Mouse (Mus musculus) MEL (cell line): Measurements from ENCODE around the gene Rab5b. TPM values are rescaled to one million over a fixed set of nuclear protein-coding genes. Genes with fewer than 3 reads are reported as not detected.

ENCODE experiments used
- DNase-seq: peaks from one replicate; pipeline ENCODE4 v3.0.0; 2011; ENCODE audit warnings: low read depth, low spot score
- H3K27ac ChIP-seq: 2 replicates; pipeline ENCODE4 v1.5.1; 2012; ENCODE audit warnings: low read depth, mild to moderate bottlenecking, control low read depth, low read length, moderate library complexity; ENCODE audit not compliant: control insufficient read depth
- H3K27me3 ChIP-seq, 2 experiments: fragments of 150-350 bp in 1 of 2; sonication (generic) in 1 of 2; 2 replicates each; pipeline ENCODE4 v1.6.1; 2012; ENCODE audit warnings: low read length in 2 of 2, mild to moderate bottlenecking in 2 of 2, improper control_type of control experiment in 1 of 2, moderate library complexity in 1 of 2; ENCODE audit not compliant: insufficient read depth in 2 of 2, control insufficient read depth in 1 of 2
- H3K36me3 ChIP-seq, 2 experiments: 2 replicates each; pipeline ENCODE4 v1.6.1; 2012 to 2014; ENCODE audit warnings: low read length in 2 of 2, improper control_type of control experiment in 1 of 2, inconsistent platforms in 1 of 2, mild to moderate bottlenecking in 1 of 2; ENCODE audit not compliant: insufficient read depth in 2 of 2, control insufficient read depth in 1 of 2
- H3K4me1 ChIP-seq, 2 experiments: fragments of 150-350 bp in 1 of 2; sonication (generic) in 1 of 2; 2 replicates each; pipeline ENCODE4 v1.6.1; 2012; ENCODE audit warnings: low read length in 2 of 2, improper control_type of control experiment in 1 of 2, mild to moderate bottlenecking in 1 of 2; ENCODE audit not compliant: insufficient read depth in 2 of 2, control insufficient read depth in 1 of 2
- H3K4me3 ChIP-seq, 2 experiments: fragments of 150-350 bp in 1 of 2; sonication (generic) in 1 of 2; 2 replicates each; pipeline ENCODE4 v1.5.1; 2012; ENCODE audit warnings: low read depth in 2 of 2, low read length in 2 of 2, mild to moderate bottlenecking in 2 of 2, moderate library complexity in 2 of 2, control low read depth in 1 of 2, improper control_type of control experiment in 1 of 2; ENCODE audit not compliant: control insufficient read depth in 1 of 2, insufficient read depth in 1 of 2
- H3K79me2 ChIP-seq: 2 replicates; pipeline ENCODE4 v1.6.1; 2012; ENCODE audit warnings: mild to moderate bottlenecking, low read length, moderate library complexity; ENCODE audit not compliant: control insufficient read depth, poor library complexity, insufficient read depth
- H3K9ac ChIP-seq: 2 replicates; pipeline ENCODE4 v1.6.1; 2012; ENCODE audit warnings: low read depth, mild to moderate bottlenecking, control low read depth, low read length, moderate library complexity; ENCODE audit not compliant: control insufficient read depth, poor library complexity, severe bottlenecking
- H3K9me3 ChIP-seq: fragments of 150-350 bp; sonication (generic); replicated peaks from 2 replicates; pipeline ENCODE4 v1.6.1; 2012; ENCODE audit warnings: mild to moderate bottlenecking, low read length, improper control_type of control experiment, moderate library complexity; ENCODE audit not compliant: insufficient read depth
- CTCF ChIP-seq, 3 experiments: IDR thresholded peaks in 2 of 3; conservative IDR thresholded peaks in 1 of 3; 2 replicates each; pipeline ENCODE4 v1.5.1; 2011 to 2012; ENCODE audit warnings: low read length in 3 of 3, low read depth in 2 of 3, mild to moderate bottlenecking in 2 of 3, improper control_type of control experiment in 1 of 3, inconsistent platforms in 1 of 3, mixed read lengths in 1 of 3, moderate library complexity in 1 of 3; ENCODE audit not compliant: control insufficient read depth in 1 of 3, insufficient read depth in 1 of 3, poor library complexity in 1 of 3, severe bottlenecking in 1 of 3
- ETS1 ChIP-seq: IDR thresholded peaks from 2 replicates; pipeline ENCODE4 v1.6.1; 2012; ENCODE audit warnings: low read depth, mild to moderate bottlenecking, inconsistent platforms, low read length, improper control_type of control experiment, moderate library complexity
- GATA1 ChIP-seq: IDR thresholded peaks from 2 replicates; pipeline ENCODE4 v1.6.1; 2011; ENCODE audit warnings: low read depth, low read length, improper control_type of control experiment
- HCFC1 ChIP-seq: IDR thresholded peaks from 2 replicates; pipeline ENCODE4 v1.6.1; 2012; ENCODE audit warnings: low read depth, mild to moderate bottlenecking, inconsistent platforms, low read length, improper control_type of control experiment, moderate library complexity
- JUND ChIP-seq: IDR thresholded peaks from 2 replicates; pipeline ENCODE4 v1.6.1; 2011; ENCODE audit warnings: low read depth, mild to moderate bottlenecking, improper control_type of control experiment, low read length
- KAT2A ChIP-seq: conservative IDR thresholded peaks from 2 replicates; pipeline ENCODE4 v1.6.1; 2012; ENCODE audit warnings: low read depth, low read length, improper control_type of control experiment, inconsistent platforms
- MXI1 ChIP-seq: IDR thresholded peaks from 2 replicates; pipeline ENCODE4 v1.6.1; 2011; ENCODE audit warnings: mild to moderate bottlenecking, low read depth, low read length, improper control_type of control experiment
- MYC ChIP-seq: IDR thresholded peaks from 2 replicates; pipeline ENCODE4 v1.6.1; 2011; ENCODE audit warnings: low read depth, mild to moderate bottlenecking, low read length, improper control_type of control experiment, moderate library complexity
- NELFE ChIP-seq: IDR thresholded peaks from 2 replicates; pipeline ENCODE4 v1.6.1; 2011; ENCODE audit warnings: low read depth, low read length, improper control_type of control experiment
- POLR2A ChIP-seq, 2 experiments: IDR thresholded peaks; 2 replicates each; pipeline ENCODE4 v1.6.1; 2011 to 2012; ENCODE audit warnings: low read length in 2 of 2, mild to moderate bottlenecking in 2 of 2, control low read depth in 1 of 2, improper control_type of control experiment in 1 of 2, low read depth in 1 of 2, moderate library complexity in 1 of 2; ENCODE audit not compliant: control insufficient read depth in 1 of 2, insufficient read depth in 1 of 2, poor library complexity in 1 of 2
- POLR2AphosphoS5 ChIP-seq: IDR thresholded peaks from 2 replicates; pipeline ENCODE4 v1.6.1; 2012; ENCODE audit warnings: low read depth, borderline replicate concordance, mild to moderate bottlenecking, inconsistent platforms, low read length, moderate library complexity, mixed read lengths
- RCOR1 ChIP-seq: IDR thresholded peaks from 2 replicates; pipeline ENCODE4 v1.6.1; 2012; ENCODE audit warnings: low read depth, mild to moderate bottlenecking, inconsistent platforms, low read length, improper control_type of control experiment
- SIN3A ChIP-seq: IDR thresholded peaks from 2 replicates; pipeline ENCODE4 v1.6.1; 2012; ENCODE audit warnings: low read length, improper control_type of control experiment, inconsistent platforms
- TAL1 ChIP-seq: IDR thresholded peaks from 2 replicates; pipeline ENCODE4 v1.6.1; 2012; ENCODE audit warnings: mild to moderate bottlenecking, inconsistent platforms, low read length, moderate library complexity, mixed read lengths
- ZC3H11A ChIP-seq: IDR thresholded peaks from 2 replicates; pipeline ENCODE4 v1.6.1; 2012; ENCODE audit warnings: low read depth, mild to moderate bottlenecking, inconsistent platforms, low read length, improper control_type of control experiment
- ZKSCAN1 ChIP-seq: IDR thresholded peaks from 2 replicates; pipeline ENCODE4 v1.6.1; 2012; ENCODE audit warnings: low read depth, mild to moderate bottlenecking, inconsistent platforms, low read length, improper control_type of control experiment, moderate library complexity
- ZMIZ1 ChIP-seq: IDR thresholded peaks from 2 replicates; pipeline ENCODE4 v1.6.1; 2012; ENCODE audit warnings: low read depth, mild to moderate bottlenecking, inconsistent platforms, low read length, improper control_type of control experiment, moderate library complexity
- polyA plus RNA-seq, 2 experiments: library from polyadenylated mRNA; stranded (reverse) in 1 of 2; unstranded in 1 of 2; fragments of >175 nt in 1 of 2; fragments of >200 nt in 1 of 2; gene quantifications; 2 replicates each; pipeline versions ENCODE4 v1.2.1 to v1.2.4; 2012; ENCODE audit warnings: low replicate concordance in 2 of 2, low read depth in 1 of 2; ENCODE audit not compliant: insufficient read length in 2 of 2, insufficient read depth in 1 of 2, missing spikeins in 1 of 2
- total RNA-seq: library from RNA; depleted of rRNA; stranded (reverse); fragments of 300-350 nt; gene quantifications from 2 replicates; pipeline ENCODE4 v1.2.3, GENCODE M21; 2012

Gene Rab5b
- total and polyA plus RNA-seq, 3 experiments, result 18.7 to 45.7 (median 23.3) TPM

GRCm38 (mm10) chr10:128662465-128662864, 33.6 kb downstream of the Rab5b start:
- peaks cover 0 to 31% of the 10 kb centered on the region in 2 experiments; a peak in 2 of 4 replicates for H3K36me3 ChIP-seq
- TF ChIP-seq ETS1 (peak; percentile 22; the same call in 1 of the 2 replicates), RCOR1 (peak; percentile 44; the same call in 1 of the 2 replicates), NELFE (no peak), GATA1 (peak; percentile 90)
- H3K27ac ChIP-seq, result no peak overlapping the region
- H3K79me2 ChIP-seq, result no peaks in the 10 kb centered on the region
- peak; percentile 47 for DNase-seq
- H3K9me3 ChIP-seq, result no peaks in the 10 kb centered on the region
- H3K27me3 ChIP-seq, result peaks cover 0 to 2% of the 10 kb centered on the region in 2 experiments; a peak in 3 of 4 replicates
- peaks cover 13 to 20% of the 10 kb centered on the region in 2 experiments for H3K4me1 ChIP-seq
- no peak overlapping the region for H3K4me3 ChIP-seq
- no peak overlapping the region for H3K9ac ChIP-seq

- DNase-seq, result no peak
- Histone ChIP-seq H3K9ac (no peak overlapping the region), H3K9me3 (no peaks in the 10 kb centered on the region), H3K79me2 (no peaks in the 10 kb centered on the region), H3K36me3 (peaks cover 0 to 24% of the 10 kb centered on the region in 2 experiments; a peak in 2 of 4 replicates), H3K4me3 (no peak overlapping the region), H3K27me3 (peaks cover 0 to 2% of the 10 kb centered on the region in 2 experiments), H3K4me1 (peaks cover 9 to 18% of the 10 kb centered on the region in 2 experiments), H3K27ac (no peak overlapping the region)
- TF ChIP-seq ZMIZ1 (no peak), ZKSCAN1 (no peak), JUND (no peak), RCOR1 (no peak), MXI1 (no peak), KAT2A (no peak), MYC (no peak), CTCF (IDR thresholded peaks at IDR 0.05 in 2 of 3, conservative IDR thresholded peaks at IDR 0.05 in 1 of 3; ENCODE audit: control insufficient read depth in 1 of 3, insufficient read depth in 1 of 3, low read depth in 2 of 3, low read length in 3 of 3, poor library complexity in 1 of 3, severe bottlenecking in 1 of 3) (no peak), POLR2AphosphoS5 (no peak), TAL1 (no peak), ZC3H11A (no peak), SIN3A (no peak), POLR2A (IDR thresholded peaks at IDR 0.05; ENCODE audit: control insufficient read depth in 1 of 2, insufficient read depth in 1 of 2, low read depth in 1 of 2, low read length in 2 of 2, poor library complexity in 1 of 2) (no peak), HCFC1 (no peak)
Measured at GRCm38 (mm10) chr10:128659490-128659889, 36.6 kb downstream of the Rab5b start.
